Mouse (Mus musculus): ENCODE results near the gene Cabp2. TPM values are rescaled to one million over a fixed set of nuclear protein-coding genes. Genes with fewer than 3 reads are reported as not detected.

The Cabp2 gene
- total RNA-seq, 1 experiment = not detected

- Histone ChIP-seq H3K36me3 (ENCODE audit: control insufficient read depth, insufficient read depth, low read length, poor library complexity, severe bottlenecking) (peaks cover 2% of the 10 kb centered on the region; the same call in 1 of the 2 replicates), H3K9ac (ENCODE audit: insufficient read depth, low read depth, low read length, poor library complexity, severe bottlenecking) (no peak overlapping the region), H3K4me1 (ENCODE audit: control insufficient read depth in 2 of 2, insufficient read depth in 2 of 2, low read length in 2 of 2, poor library complexity in 1 of 2) (peaks cover 0 to 2% of the 10 kb centered on the region in 2 experiments; a peak in 1 of 4 replicates), H3K4me3 (ENCODE audit: insufficient read depth in 1 of 2, low read depth in 1 of 2, low read length in 2 of 2, poor library complexity in 1 of 2, severe bottlenecking in 1 of 2) (no peak overlapping the region), H3K9me3 (ENCODE audit: control insufficient read depth, insufficient read depth, low read depth, low read length) (no peaks in the 10 kb centered on the region), H3K27ac (ENCODE audit: insufficient read depth, low read depth, low read length, poor library complexity, severe bottlenecking) (no peak overlapping the region)
- TF ChIP-seq HCFC1 (IDR thresholded peaks at IDR 0.05; ENCODE audit: borderline replicate concordance, insufficient read depth, low read length) = no peak
- no peak for TF ChIP-seq MAFK (IDR thresholded peaks at IDR 0.05; ENCODE audit: insufficient read depth, low read depth, low read length)
- TF ChIP-seq ZC3H11A (IDR thresholded peaks at IDR 0.05; ENCODE audit: borderline replicate concordance, low read depth, low read length) = no peak
- no peak for TF ChIP-seq ZNF384 (IDR thresholded peaks at IDR 0.05; ENCODE audit: low read depth, low read length)
- no peak for TF ChIP-seq CHD2 (IDR thresholded peaks at IDR 0.05; ENCODE audit: low read depth, low read length)
- in situ Hi-C loops (cut with MboI; ENCODE audit: low sequenced_read_pairs in 2 of 2, unreplicated experiment in 2 of 2) = no loop called here
- no peak for DNase-seq (ENCODE audit: low read depth, low spot score)
Observed at GRCm38 (mm10) chr19:4108535-4108934, 27.2 kb downstream of the Cabp2 start.

GRCm38 (mm10) chr19:4112063-4112960 is 30.9 kb downstream of the Cabp2 start:
- no peak overlapping the region for H3K4me3 ChIP-seq (ENCODE audit: insufficient read depth in 1 of 2, low read depth in 1 of 2, low read length in 2 of 2, poor library complexity in 1 of 2, severe bottlenecking in 1 of 2)
- no peak for DNase-seq (ENCODE audit: low read depth, low spot score)
- TF ChIP-seq ZNF384 (IDR thresholded peaks at IDR 0.05; ENCODE audit: low read depth, low read length) (no peak), MAFK (IDR thresholded peaks at IDR 0.05; ENCODE audit: insufficient read depth, low read depth, low read length) (no peak), HCFC1 (IDR thresholded peaks at IDR 0.05; ENCODE audit: borderline replicate concordance, insufficient read depth, low read length) (no peak), ZC3H11A (IDR thresholded peaks at IDR 0.05; ENCODE audit: borderline replicate concordance, low read depth, low read length) (no peak)
- H3K36me3 ChIP-seq (ENCODE audit: control insufficient read depth, insufficient read depth, low read length, poor library complexity, severe bottlenecking) = peaks cover 19% of the 10 kb centered on the region; the same call in 1 of the 2 replicates
- in situ Hi-C loops (cut with MboI; ENCODE audit: low sequenced_read_pairs in 2 of 2, unreplicated experiment in 2 of 2) = no loop called here
- H3K4me1 ChIP-seq (ENCODE audit: control insufficient read depth in 2 of 2, insufficient read depth in 2 of 2, low read length in 2 of 2, poor library complexity in 1 of 2) = no peaks in the 10 kb centered on the region; a peak in 1 of 4 replicates
- no peak overlapping the region for H3K27ac ChIP-seq (ENCODE audit: insufficient read depth, low read depth, low read length, poor library complexity, severe bottlenecking)
- no peak overlapping the region for H3K9ac ChIP-seq (ENCODE audit: insufficient read depth, low read depth, low read length, poor library complexity, severe bottlenecking)
- H3K9me3 ChIP-seq (ENCODE audit: control insufficient read depth, insufficient read depth, low read depth, low read length) = no peaks in the 10 kb centered on the region

- no peak overlapping the region for H3K27ac ChIP-seq (ENCODE audit: insufficient read depth, low read depth, low read length, poor library complexity, severe bottlenecking)
Observed at GRCm38 (mm10) chr19:4113186-4113805, 31.9 kb downstream of the Cabp2 start.

GRCm38 (mm10) chr19:4113806-4114230 is 32.4 kb downstream of the Cabp2 start:
- no peaks in the 10 kb centered on the region for H3K9me3 ChIP-seq (ENCODE audit: control insufficient read depth, insufficient read depth, low read depth, low read length)
- H3K9ac ChIP-seq (ENCODE audit: insufficient read depth, low read depth, low read length, poor library complexity, severe bottlenecking) = no peak overlapping the region
- peaks cover 19% of the 10 kb centered on the region; the same call in 1 of the 2 replicates for H3K36me3 ChIP-seq (ENCODE audit: control insufficient read depth, insufficient read depth, low read length, poor library complexity, severe bottlenecking)
- in situ Hi-C loops (cut with MboI; ENCODE audit: low sequenced_read_pairs in 2 of 2, unreplicated experiment in 2 of 2) = no loop called here
- H3K4me1 ChIP-seq (ENCODE audit: control insufficient read depth in 2 of 2, insufficient read depth in 2 of 2, low read length in 2 of 2, poor library complexity in 1 of 2) = no peaks in the 10 kb centered on the region; a peak in 1 of 4 replicates
- H3K27ac ChIP-seq (ENCODE audit: insufficient read depth, low read depth, low read length, poor library complexity, severe bottlenecking) = no peak overlapping the region
- no peak for DNase-seq (ENCODE audit: low read depth, low spot score)
- TF ChIP-seq HCFC1 (IDR thresholded peaks at IDR 0.05; ENCODE audit: borderline replicate concordance, insufficient read depth, low read length) (no peak), CHD2 (IDR thresholded peaks at IDR 0.05; ENCODE audit: low read depth, low read length) (no peak), MAFK (IDR thresholded peaks at IDR 0.05; ENCODE audit: insufficient read depth, low read depth, low read length) (no peak), ZC3H11A (IDR thresholded peaks at IDR 0.05; ENCODE audit: borderline replicate concordance, low read depth, low read length) (no peak), ZNF384 (IDR thresholded peaks at IDR 0.05; ENCODE audit: low read depth, low read length) (no peak)
- no peak overlapping the region for H3K4me3 ChIP-seq (ENCODE audit: insufficient read depth in 1 of 2, low read depth in 1 of 2, low read length in 2 of 2, poor library complexity in 1 of 2, severe bottlenecking in 1 of 2)

More at GRCm38 (mm10) chr19:4113186-4113805, 31.9 kb downstream of the Cabp2 start:
- TF ChIP-seq MAFK (IDR thresholded peaks at IDR 0.05; ENCODE audit: insufficient read depth, low read depth, low read length) (no peak), ZNF384 (IDR thresholded peaks at IDR 0.05; ENCODE audit: low read depth, low read length) (no peak), ZC3H11A (IDR thresholded peaks at IDR 0.05; ENCODE audit: borderline replicate concordance, low read depth, low read length) (no peak), CHD2 (IDR thresholded peaks at IDR 0.05; ENCODE audit: low read depth, low read length) (no peak), HCFC1 (IDR thresholded peaks at IDR 0.05; ENCODE audit: borderline replicate concordance, insufficient read depth, low read length) (no peak)
- H3K9ac ChIP-seq (ENCODE audit: insufficient read depth, low read depth, low read length, poor library complexity, severe bottlenecking) = no peak overlapping the region
- H3K36me3 ChIP-seq (ENCODE audit: control insufficient read depth, insufficient read depth, low read length, poor library complexity, severe bottlenecking) = peaks cover 19% of the 10 kb centered on the region; the same call in 1 of the 2 replicates
- no peaks in the 10 kb centered on the region; a peak in 1 of 4 replicates for H3K4me1 ChIP-seq (ENCODE audit: control insufficient read depth in 2 of 2, insufficient read depth in 2 of 2, low read length in 2 of 2, poor library complexity in 1 of 2)
- DNase-seq (ENCODE audit: low read depth, low spot score) = no peak
- in situ Hi-C loops (cut with MboI; ENCODE audit: low sequenced_read_pairs in 2 of 2, unreplicated experiment in 2 of 2) = no loop called here
- H3K9me3 ChIP-seq (ENCODE audit: control insufficient read depth, insufficient read depth, low read depth, low read length) = no peaks in the 10 kb centered on the region
- no peak overlapping the region for H3K4me3 ChIP-seq (ENCODE audit: insufficient read depth in 1 of 2, low read depth in 1 of 2, low read length in 2 of 2, poor library complexity in 1 of 2, severe bottlenecking in 1 of 2)
